Mouse (Mus musculus) hematopoietic stem cell, adult 5-6 weeks (primary cell): ENCODE results near the gene Usb1. TPM values are rescaled to one million over a fixed set of nuclear protein-coding genes. Genes with fewer than 3 reads are reported as not detected.
A peak's percentile ranks its signal among the peaks of the same experiment; 100 is the strongest.
"Not testable (repeated sequence)": the region's sequence is repeated elsewhere in the genome, so short reads cannot be mapped to it uniquely, and the experiment has no call there.

Experiments used
- ATAC-seq, 2 experiments: fragments of 125-278 bp in 1 of 2; replicated peaks in 1 of 2; 2 replicates each; pipeline ENCODE4 v1.8.0; 2016 to 2017; ENCODE audit warnings: inconsistent platforms in 2 of 2, mild to moderate bottlenecking in 2 of 2, moderate number of reproducible peaks in 2 of 2, low read depth in 1 of 2, moderate TSS enrichment in 1 of 2; ENCODE audit not compliant: low FRiP score in 2 of 2, poor library complexity in 2 of 2, severe bottlenecking in 2 of 2, insufficient read depth in 1 of 2, low TSS enrichment in 1 of 2
- total RNA-seq: library from RNA; stranded (forward); fragments of 172-1452, 232-1000 nt; gene quantifications from 2 replicates; pipeline ENCODE4 v1.2.3, GENCODE M21; 2017

Gene Usb1
- total RNA-seq, 1 experiment from 2014 or later: 22.5 TPM

DNA sequence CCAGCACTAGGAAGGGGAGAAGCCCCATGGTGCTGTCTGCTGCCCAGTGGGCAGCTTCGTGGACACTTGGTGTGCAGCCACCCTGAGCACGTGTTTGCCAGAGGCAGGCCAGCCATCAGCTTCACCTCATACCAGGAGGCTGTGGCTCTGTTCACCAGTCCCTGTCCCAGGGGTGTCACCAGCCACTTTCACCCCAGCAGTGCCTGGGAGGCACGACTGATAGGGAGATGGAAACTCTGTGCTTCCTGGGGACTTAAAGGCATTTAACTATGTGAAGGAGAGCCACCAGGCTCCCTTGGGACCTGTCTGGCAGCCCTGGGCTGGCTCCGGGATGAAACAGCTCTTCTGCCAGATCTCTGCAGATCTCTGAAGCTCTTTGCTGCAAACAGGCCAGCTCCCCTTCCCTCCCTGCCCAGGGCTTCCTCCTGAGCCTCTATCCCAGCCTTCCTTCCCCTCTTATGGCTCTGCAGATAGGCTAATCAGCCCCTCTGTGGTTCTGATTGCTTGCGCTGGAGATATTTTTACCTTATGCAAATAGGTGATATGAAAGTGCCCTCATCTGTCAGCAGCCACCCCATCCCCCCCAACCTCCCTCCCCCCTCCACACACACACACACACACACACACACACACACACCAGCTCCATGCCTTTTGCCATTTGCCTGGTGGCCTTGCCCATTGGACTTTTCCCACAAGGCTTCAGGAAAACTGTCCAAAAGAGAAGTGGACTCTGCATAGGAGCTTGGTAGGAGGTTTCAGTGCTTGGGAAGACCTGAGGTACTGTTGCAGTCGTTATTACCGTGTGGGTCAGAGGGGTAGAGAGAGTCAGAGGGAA lies 28.3 kb downstream of the Usb1 start:
- no peak for ATAC-seq

DNA sequence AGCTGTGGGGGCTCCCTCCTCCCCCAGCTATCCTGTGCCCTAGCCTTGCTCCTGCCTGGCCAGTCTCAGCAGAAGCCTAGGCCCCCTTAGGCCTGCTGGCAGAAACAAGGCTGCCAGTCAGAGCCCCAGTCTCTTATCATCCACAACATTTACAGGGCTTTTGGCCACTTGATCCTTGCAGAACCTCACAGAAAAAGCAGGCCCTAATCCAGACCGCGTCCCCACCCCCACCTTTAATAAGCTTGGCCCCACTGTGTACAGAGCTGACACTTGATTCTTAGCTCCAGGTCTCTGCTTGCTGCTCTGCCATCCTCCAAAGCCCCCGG lies 28.9 kb downstream of the Usb1 start:
- ATAC-seq: no peak

DNA sequence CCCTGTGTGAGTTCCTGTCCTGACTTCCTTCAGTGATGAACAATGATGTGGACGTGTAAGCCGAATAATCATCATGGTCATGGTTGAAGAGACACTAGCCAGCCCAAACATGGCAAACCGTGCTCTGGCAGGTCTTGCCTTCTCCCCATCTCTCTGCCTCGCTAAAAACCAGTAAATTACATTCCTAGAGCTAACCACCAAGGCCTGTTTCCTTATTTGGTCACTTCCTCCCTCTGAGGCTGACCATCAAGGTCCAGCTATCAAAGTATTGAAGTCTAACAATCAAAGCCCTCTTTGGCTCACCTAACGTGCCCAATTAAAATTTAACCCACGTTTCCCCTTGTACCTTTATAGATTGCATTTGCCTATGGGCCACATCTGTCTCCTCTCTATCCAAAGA lies 30.2 kb downstream of the Usb1 start:
- ATAC-seq: no peak

DNA sequence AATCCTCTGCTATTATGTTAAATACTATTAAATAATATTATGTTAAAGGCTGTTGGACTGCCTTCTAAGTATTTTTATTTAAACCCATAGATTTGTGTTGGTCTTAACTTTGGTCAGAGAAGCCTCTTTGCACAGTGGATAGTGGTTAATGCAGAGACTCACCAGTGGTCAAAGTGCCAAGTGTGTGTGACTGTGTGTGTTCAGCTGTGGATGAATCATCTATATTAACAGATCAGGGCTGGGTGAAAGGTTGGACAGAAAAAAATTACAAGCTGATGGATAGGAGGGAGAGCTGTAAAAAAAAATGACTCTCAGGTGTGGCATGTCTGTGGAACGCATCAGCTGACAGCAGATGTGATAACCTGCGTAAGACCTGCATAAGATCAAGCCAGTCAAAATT lies 31.8 kb downstream of the Usb1 start:
- ATAC-seq: no peak

DNA sequence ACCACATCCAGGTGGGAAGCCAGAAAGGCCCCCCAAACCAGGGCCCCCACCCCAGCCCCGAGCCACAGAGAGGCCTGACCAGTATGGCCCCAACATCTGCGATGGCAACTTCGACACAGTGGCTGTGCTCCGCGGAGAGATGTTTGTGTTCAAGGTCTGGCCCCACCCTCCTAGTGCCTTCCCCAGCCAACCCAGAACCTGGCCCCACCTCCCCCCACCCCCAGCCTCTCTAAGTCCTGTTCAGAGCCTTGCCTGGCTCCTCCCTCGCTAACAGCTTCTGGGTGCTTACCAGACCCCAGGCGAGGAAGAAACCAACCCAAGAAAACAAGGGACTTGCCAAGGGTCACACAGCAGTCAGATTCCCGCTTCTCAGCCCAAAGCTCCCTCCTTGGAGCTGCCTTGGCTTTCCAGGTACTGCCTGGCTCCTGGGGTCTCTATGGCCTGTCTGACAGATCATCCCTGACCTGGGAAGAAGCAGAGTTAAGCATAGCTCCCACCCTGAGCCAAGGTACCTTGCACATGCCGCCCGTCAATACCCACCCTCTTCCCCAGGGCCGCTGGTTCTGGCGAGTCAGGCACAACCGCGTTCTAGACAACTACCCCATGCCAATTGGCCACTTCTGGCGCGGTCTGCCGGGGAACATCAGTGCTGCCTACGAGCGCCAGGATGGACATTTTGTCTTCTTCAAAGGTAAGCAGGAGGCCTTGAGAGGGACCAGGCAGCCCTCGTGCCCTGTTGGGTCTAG lies 37.7 kb downstream of the Usb1 start:
- ATAC-seq: peak; percentile 78 to 95

DNA sequence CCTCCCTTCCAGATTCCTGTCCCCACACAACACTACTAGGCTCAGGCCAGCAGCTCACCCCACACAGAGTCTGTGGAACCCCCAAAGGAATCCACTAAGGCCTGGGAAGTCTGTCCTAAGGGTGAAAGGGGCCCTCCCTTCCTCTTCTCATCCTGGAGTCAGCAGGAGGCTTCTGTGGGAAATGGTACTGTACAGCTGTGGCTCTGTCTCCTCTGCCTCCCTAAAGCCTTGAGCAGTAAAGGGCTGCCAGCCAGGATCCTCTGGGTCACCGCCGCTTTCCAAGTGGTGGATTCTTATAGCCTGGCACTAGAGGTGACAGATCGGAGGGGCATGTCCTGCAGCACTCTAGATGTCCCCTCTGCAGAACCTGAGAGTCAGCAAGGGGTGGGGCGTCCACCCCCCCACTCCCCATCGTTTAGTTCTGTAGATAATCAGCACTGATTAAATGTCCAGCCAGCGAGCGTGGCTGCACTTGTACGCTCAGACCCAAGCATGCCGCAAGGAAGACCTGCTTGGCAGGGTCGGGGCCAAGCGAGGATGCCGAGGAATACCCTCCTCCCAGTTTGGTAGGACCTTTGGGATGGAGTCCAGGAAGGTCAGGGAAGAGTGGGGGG lies 41.4 kb downstream of the Usb1 start:
- no peak for ATAC-seq

DNA sequence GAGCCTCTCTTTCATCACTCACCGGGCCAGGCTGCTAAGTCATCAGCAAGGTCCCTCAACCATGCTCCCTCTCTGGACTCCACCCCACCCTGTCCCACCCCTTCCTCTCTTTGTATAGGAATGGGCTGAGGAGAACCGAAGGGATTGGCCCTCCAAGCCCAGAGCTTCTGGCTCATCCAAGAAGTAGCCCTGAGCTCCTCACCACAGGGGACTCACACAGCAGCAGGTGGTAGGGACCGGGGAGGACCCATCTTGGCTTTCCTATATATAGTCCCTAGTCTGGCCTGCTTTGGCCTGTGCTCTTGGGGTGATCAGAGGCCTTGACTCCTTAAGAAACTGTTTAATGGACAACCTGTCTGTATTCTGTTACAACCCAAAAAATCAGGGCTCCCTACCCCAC lies 42.3 kb downstream of the Usb1 start:
- no peak for ATAC-seq

DNA sequence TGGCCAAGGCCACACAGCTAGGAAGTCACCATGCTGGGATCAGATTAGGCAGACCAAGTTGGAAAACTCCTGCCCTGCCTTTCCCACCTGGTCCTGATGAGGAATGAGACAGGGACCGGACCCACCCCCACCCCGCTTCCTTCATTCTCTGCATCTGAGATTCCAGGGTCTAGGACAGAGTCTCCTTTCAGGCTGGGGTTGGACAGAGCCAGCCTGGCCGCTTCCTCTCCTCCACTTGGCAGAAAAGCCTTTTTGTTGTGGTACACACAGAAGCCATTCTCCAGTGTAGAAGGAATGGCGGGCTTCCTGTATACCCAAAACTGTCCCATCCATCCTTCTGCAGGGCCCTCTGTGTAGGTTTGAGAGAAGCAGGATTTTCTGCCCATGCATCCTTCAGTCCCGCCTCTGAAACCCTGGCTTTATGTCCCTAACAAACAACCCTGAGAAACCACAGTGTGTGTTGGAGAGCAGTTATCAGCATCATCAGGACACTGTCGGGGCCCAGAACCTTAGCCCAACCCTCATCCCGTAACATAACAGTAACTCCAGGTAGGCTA lies 43.4 kb downstream of the Usb1 start:
- ATAC-seq: no peak

DNA sequence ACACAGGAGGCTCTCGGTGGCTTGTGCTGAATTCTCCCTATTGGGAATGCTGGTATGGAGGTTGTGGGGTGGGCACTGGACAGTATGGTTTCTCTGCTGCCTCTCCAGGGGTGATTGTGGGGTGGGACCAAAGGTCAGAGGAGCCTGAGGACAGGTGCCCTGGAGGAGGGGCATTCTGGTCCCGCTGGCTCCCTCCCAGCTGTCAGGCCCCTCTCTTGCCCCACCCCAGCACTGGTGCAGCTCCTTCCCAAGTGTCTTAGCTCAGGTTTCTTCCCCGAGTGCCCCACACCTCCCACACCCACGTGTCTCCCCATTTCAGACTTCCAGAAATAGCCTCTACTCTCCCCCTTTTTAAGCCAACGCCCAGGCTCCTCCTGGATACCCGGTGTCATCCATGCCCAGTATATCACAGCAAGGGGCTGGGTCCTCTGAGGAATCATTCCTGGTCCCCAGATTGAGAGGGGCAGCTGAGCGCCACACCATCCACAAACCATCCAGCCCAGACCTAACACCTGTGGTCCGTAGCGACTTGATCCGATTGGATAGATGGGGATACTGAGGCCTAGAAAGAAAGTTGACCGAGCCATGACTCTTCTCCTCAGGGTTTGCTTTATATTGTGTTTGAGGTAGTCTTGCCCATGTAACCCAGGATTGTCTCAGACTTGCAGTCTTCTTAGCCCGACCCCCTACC lies 44.4 kb downstream of the Usb1 start:
- no peak for ATAC-seq

DNA sequence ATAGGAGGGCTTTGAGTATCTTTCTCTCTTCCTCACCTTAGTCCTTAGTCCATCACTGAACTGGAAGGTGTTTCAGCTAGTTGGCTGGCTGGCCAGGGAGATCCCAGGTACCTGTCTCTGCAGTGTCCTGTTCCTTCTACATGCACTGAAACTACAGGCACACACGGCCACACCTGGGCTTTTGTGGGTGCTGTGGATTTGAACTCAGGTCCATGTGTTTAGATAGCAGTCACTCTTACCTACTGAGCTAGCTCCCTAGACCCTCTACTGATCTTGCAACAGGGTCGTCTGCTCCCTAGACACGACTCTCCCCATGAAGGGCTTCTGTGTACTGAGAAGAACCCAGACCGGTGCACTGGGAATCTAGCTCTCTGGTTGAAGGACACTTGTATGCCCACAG lies 45.0 kb downstream of the Usb1 start:
- no peak for ATAC-seq

DNA sequence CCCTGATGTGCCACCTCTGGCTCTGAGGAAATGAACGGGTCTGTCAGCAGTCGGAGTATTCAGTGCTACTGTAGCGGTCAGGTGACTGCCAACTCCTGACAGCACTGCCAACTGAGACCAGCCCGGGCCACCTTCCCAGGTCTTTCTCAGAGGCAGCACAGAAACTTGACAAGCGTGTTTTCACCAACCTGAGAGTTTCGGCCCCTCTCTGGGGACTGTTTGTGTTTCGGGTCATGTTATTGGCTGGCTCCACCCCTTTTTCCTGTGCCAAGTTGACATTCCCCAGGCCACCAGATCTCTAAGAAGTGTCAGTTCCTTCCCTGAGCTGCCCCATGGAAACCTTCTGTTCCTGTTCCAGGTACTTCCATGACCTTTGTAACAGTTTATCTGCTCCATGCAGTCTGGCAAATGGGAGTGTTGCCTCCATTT lies 45.8 kb downstream of the Usb1 start:
- ATAC-seq: no peak

DNA sequence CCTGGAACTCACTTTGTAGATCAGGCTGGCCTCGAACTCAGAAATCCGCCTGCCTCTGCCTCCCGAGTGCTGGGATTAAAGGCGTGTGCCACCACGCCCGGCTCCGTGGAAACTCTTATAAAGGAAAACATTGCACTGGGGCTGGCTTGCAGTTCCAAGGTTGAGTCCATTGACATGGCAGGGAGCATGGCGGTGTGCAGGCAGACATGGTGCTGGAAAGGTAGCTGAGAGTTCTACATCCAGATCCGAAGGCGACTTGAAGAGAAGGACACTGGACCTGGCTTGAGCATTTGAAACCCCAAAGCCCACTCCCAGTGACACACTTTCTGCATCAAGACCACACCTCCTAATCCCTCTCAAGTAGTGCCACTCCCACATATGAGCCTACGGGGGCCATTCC lies 46.8 kb downstream of the Usb1 start:
- ATAC-seq: not testable (repeated sequence)

DNA sequence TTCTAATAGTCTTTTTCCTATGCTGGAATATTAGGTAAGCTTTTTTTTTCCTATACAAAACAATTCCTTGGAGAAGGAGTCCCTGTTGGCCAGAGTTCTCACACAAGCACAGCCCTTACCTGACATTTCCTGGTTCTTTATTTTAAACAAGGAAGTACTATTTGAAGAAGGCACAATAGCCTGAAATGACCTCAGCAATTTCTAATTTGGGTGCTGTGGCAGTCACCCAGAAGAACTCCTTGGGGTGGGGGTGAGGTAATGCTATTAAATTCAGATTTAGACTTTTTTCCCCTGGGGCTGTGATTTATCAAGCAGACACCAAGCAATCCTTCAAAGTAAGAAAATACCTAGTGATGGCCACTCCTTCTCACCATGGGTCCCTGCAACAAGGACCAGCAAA lies 48.9 kb downstream of the Usb1 start:
- no peak for ATAC-seq

DNA sequence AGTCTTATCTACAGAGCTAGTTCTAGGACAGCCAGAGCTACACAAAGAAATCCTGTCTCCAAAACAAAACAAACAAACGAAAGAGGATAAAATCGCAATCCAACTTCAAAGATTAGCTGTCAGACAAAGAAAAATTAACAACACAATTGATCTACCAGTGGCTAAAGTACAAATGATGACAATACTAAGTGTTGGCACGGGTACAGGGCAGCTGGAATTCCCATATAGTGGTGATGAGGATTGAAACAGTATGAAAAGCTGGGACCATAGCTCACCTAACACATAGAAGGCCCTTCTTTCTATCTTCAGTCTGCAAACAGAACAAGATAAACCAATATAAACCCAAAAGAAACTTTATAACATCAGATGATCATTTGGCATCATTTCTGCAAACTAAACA lies 49.5 kb downstream of the Usb1 start:
- no peak for ATAC-seq

DNA sequence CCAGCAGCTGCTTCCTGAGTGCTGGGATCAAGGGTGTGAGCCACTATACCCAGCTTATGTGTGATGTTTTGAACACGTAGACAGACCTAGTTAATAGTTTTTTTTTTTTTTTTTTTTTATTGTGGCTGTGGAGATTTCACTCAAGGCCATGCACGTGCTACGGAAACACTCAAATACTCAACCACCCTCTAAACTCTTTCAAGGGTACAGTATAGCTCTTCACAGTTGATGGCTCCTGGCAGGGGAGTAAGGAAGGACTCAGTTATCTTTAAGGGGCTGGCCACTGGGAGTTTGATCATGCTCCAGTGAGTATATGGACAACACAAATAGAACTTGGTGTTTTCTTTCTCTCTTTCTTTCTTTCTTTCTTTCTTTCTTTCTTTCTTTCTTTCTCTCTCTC lies 52.4 kb downstream of the Usb1 start:
- no peak for ATAC-seq

DNA sequence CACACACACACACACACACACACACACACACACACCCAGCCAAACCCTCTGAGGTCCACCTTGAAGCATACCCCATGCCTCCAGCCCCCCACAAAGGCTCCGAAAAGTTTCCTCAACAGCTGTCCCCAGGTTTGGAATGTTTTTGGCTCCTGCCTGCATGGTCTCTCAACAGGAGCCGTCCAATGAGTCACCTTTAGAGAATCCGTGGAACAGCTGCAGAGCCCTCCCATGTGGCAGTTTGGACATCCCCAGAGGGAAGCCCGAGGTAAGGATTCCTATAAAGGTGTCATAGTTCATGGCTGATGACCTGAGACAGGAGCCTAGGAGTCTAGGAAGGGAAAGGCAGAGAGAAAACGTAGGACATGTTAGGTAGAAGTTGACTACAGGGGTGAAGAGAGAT lies 54.0 kb downstream of the Usb1 start:
- ATAC-seq: no peak

DNA sequence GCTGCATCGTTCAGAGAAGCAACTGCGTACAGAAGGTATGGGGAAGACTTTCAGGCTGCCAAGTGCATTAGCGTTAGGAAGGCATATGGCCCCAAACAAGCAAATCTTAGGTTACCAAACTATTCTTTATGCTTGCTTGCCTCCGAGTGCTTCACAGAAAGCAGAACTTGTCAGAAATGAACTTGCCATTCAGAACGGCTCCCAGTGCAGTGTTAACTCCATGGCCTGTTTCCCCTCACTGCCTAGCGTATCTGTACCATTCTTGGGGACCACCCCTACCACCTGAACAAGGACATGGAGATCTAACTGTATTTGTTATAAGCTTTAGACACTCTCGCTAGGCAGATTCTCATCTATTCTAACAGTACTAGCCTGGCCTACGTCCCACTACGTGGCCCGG lies 55.1 kb downstream of the Usb1 start:
- no peak for ATAC-seq

DNA sequence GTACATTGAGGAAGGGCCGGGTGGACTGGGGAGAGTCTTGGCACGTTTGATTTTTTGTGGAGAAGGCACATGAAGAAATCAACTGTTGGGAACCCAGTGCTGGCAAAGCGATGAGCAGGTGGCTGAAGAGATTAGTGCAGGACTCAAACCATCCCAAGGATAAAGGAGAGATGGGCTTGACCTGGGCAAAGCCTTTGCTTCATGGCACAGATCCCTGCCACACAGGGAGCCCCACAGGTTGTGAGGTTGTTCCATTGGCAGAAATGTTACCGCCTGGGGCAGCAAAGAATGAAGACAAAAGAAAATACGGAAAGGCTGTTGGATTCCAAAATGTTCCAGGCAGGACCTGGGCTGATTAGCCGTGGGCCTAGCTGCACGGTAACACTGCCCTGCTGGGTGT lies 55.9 kb downstream of the Usb1 start:
- ATAC-seq: no peak
